Mouse (Mus musculus): ENCODE measurements around the gene Spred2. TPM values are rescaled to one million over a fixed set of nuclear protein-coding genes. Genes with fewer than 3 reads are reported as not detected.

Gene Spred2
- polyA plus RNA-seq, 1 experiment from 2014 or later = 4.6 TPM

GRCm38 (mm10) chr11:19986871-19987755 lies 62.9 kb downstream of the Spred2 start:
- WGBS = 36% methylated on average over 17 of the region's 17 CpGs
- no peak for ATAC-seq (replicated peaks; ENCODE audit: insufficient number of reproducible peaks, insufficient read depth, low FRiP score, low read depth)
- H3K4me2 ChIP-seq = peak overlapping the region; percentile 21
- no peaks in the 10 kb centered on the region for H3K27me3 ChIP-seq
- H3K4me3 ChIP-seq = no peak overlapping the region
- H3K36me3 ChIP-seq = no peaks in the 10 kb centered on the region
- H3K4me1 ChIP-seq (replicated peaks) = peaks cover 66% of the 10 kb centered on the region
- H3K9me3 ChIP-seq (replicated peaks) = no peaks in the 10 kb centered on the region
- peak overlapping the region; percentile 63 for H3K27ac ChIP-seq
- H3K9ac ChIP-seq = no peak overlapping the region

GRCm38 (mm10) chr11:19987756-19988091 lies 63.5 kb downstream of the Spred2 start:
- H3K4me2 ChIP-seq = no peak overlapping the region
- no peak overlapping the region for H3K9ac ChIP-seq
- H3K27ac ChIP-seq = no peak overlapping the region
- H3K4me3 ChIP-seq = no peak overlapping the region
- whole genome bisulfite sequencing = 60% methylated on average over 9 of the region's 9 CpGs
- H3K36me3 ChIP-seq = no peaks in the 10 kb centered on the region
- peaks cover 66% of the 10 kb centered on the region for H3K4me1 ChIP-seq (replicated peaks)
- no peaks in the 10 kb centered on the region for H3K9me3 ChIP-seq (replicated peaks)
- H3K27me3 ChIP-seq = no peaks in the 10 kb centered on the region
- ATAC-seq (replicated peaks; ENCODE audit: insufficient number of reproducible peaks, insufficient read depth, low FRiP score, low read depth) = no peak

- no peak overlapping the region for H3K4me2 ChIP-seq
- no peak overlapping the region for H3K9ac ChIP-seq
- H3K9me3 ChIP-seq (replicated peaks) = no peaks in the 10 kb centered on the region
- WGBS = 82% methylated on average over 5 of the region's 5 CpGs
- peaks cover 66% of the 10 kb centered on the region for H3K4me1 ChIP-seq (replicated peaks)
- no peak for ATAC-seq (replicated peaks; ENCODE audit: insufficient number of reproducible peaks, insufficient read depth, low FRiP score, low read depth)
- H3K27ac ChIP-seq = no peak overlapping the region
- no peaks in the 10 kb centered on the region for H3K36me3 ChIP-seq
- no peak overlapping the region for H3K4me3 ChIP-seq
- no peaks in the 10 kb centered on the region for H3K27me3 ChIP-seq
Observed at GRCm38 (mm10) chr11:19988224-19988623, 64.0 kb downstream of the Spred2 start.

GRCm38 (mm10) chr11:19988631-19989030 lies 64.5 kb downstream of the Spred2 start:
- Histone ChIP-seq H3K9ac (no peak overlapping the region), H3K27me3 (no peaks in the 10 kb centered on the region), H3K27ac (no peak overlapping the region), H3K4me2 (no peak overlapping the region), H3K9me3 (replicated peaks) (no peaks in the 10 kb centered on the region), H3K4me1 (replicated peaks) (peaks cover 63% of the 10 kb centered on the region), H3K4me3 (no peak overlapping the region), H3K36me3 (no peaks in the 10 kb centered on the region)
- WGBS = 50% methylated on average over 6 of the region's 6 CpGs
- no peak for ATAC-seq (replicated peaks; ENCODE audit: insufficient number of reproducible peaks, insufficient read depth, low FRiP score, low read depth)

GRCm38 (mm10) chr11:19989141-19989910 lies 65.2 kb downstream of the Spred2 start:
- WGBS = 85% methylated on average over 13 of the region's 13 CpGs
- no peak overlapping the region for H3K4me3 ChIP-seq
- H3K36me3 ChIP-seq = no peaks in the 10 kb centered on the region
- H3K9ac ChIP-seq = no peak overlapping the region
- no peak for ATAC-seq (replicated peaks; ENCODE audit: insufficient number of reproducible peaks, insufficient read depth, low FRiP score, low read depth)
- H3K27me3 ChIP-seq = no peaks in the 10 kb centered on the region
- no peaks in the 10 kb centered on the region for H3K9me3 ChIP-seq (replicated peaks)
- no peak overlapping the region for H3K27ac ChIP-seq
- H3K4me2 ChIP-seq = no peak overlapping the region
- peaks cover 60% of the 10 kb centered on the region for H3K4me1 ChIP-seq (replicated peaks)

GRCm38 (mm10) chr11:19990731-19991130 lies 66.6 kb downstream of the Spred2 start:
- 66% methylated on average over 2 of the region's 2 CpGs for WGBS
- Histone ChIP-seq H3K4me3 (no peak overlapping the region), H3K9ac (no peak overlapping the region), H3K4me1 (replicated peaks) (peaks cover 56% of the 10 kb centered on the region), H3K27ac (no peak overlapping the region), H3K4me2 (no peak overlapping the region), H3K27me3 (no peaks in the 10 kb centered on the region), H3K36me3 (no peaks in the 10 kb centered on the region), H3K9me3 (replicated peaks) (no peaks in the 10 kb centered on the region)
- no peak for ATAC-seq (replicated peaks; ENCODE audit: insufficient number of reproducible peaks, insufficient read depth, low FRiP score, low read depth)

- H3K27ac ChIP-seq = 0 out of 2 replicates have a peak overlapping the region, but pooled peaks have one; percentile 22
- no peak overlapping the region for H3K4me2 ChIP-seq
- no peaks in the 10 kb centered on the region for H3K27me3 ChIP-seq
- H3K9me3 ChIP-seq (replicated peaks) = no peaks in the 10 kb centered on the region
- WGBS = 66% methylated on average over 12 of the region's 12 CpGs
- H3K9ac ChIP-seq = no peak overlapping the region
- H3K4me3 ChIP-seq = no peak overlapping the region
- peaks cover 51% of the 10 kb centered on the region for H3K4me1 ChIP-seq (replicated peaks)
- no peaks in the 10 kb centered on the region for H3K36me3 ChIP-seq
- ATAC-seq (replicated peaks; ENCODE audit: insufficient number of reproducible peaks, insufficient read depth, low FRiP score, low read depth) = no peak
Observed at GRCm38 (mm10) chr11:19991303-19991976, 67.3 kb downstream of the Spred2 start.

- Histone ChIP-seq H3K9me3 (replicated peaks) (no peaks in the 10 kb centered on the region), H3K4me2 (no peak overlapping the region), H3K4me3 (no peak overlapping the region), H3K27me3 (no peaks in the 10 kb centered on the region), H3K4me1 (replicated peaks) (peaks cover 40% of the 10 kb centered on the region), H3K27ac (no peak overlapping the region), H3K9ac (no peak overlapping the region), H3K36me3 (no peaks in the 10 kb centered on the region)
- ATAC-seq (replicated peaks; ENCODE audit: insufficient number of reproducible peaks, insufficient read depth, low FRiP score, low read depth) = no peak
- WGBS = 65% methylated on average over 13 of the region's 15 CpGs
Observed at GRCm38 (mm10) chr11:19992341-19993281, 68.4 kb downstream of the Spred2 start.

GRCm38 (mm10) chr11:19993753-19994152 lies 69.6 kb downstream of the Spred2 start:
- H3K36me3 ChIP-seq = peaks cover 4% of the 10 kb centered on the region; the same call in 1 of the 2 replicates
- H3K4me1 ChIP-seq (replicated peaks) = peaks cover 34% of the 10 kb centered on the region
- no peak overlapping the region for H3K27ac ChIP-seq
- no peak overlapping the region for H3K4me3 ChIP-seq
- whole genome bisulfite sequencing = 23% methylated on average over 1 of the region's 1 CpGs
- no peak overlapping the region for H3K4me2 ChIP-seq
- no peaks in the 10 kb centered on the region for H3K27me3 ChIP-seq
- H3K9me3 ChIP-seq (replicated peaks) = no peaks in the 10 kb centered on the region
- no peak overlapping the region for H3K9ac ChIP-seq
- ATAC-seq (replicated peaks; ENCODE audit: insufficient number of reproducible peaks, insufficient read depth, low FRiP score, low read depth) = no peak

GRCm38 (mm10) chr11:19994262-19994790 lies 70.2 kb downstream of the Spred2 start:
- WGBS = 86% methylated on average over 7 of the region's 7 CpGs
- H3K4me1 ChIP-seq (replicated peaks) = peaks cover 29% of the 10 kb centered on the region
- no peaks in the 10 kb centered on the region for H3K9me3 ChIP-seq (replicated peaks)
- no peak overlapping the region for H3K27ac ChIP-seq
- no peaks in the 10 kb centered on the region for H3K27me3 ChIP-seq
- no peak overlapping the region for H3K4me3 ChIP-seq
- ATAC-seq (replicated peaks; ENCODE audit: insufficient number of reproducible peaks, insufficient read depth, low FRiP score, low read depth) = no peak
- peaks cover 7% of the 10 kb centered on the region; the same call in 1 of the 2 replicates for H3K36me3 ChIP-seq
- H3K4me2 ChIP-seq = no peak overlapping the region
- no peak overlapping the region for H3K9ac ChIP-seq
